Mouse (Mus musculus) thymus, adult 2 months (tissue): Measurements from ENCODE around the gene Oaz2. TPM values are rescaled to one million over a fixed set of nuclear protein-coding genes. Genes with fewer than 3 reads are reported as not detected.

ENCODE experiments used
- DNase-seq: peaks from one replicate; pipeline ENCODE4 v3.0.0; 2021
- H3K27ac ChIP-seq: fragments of 200-500 bp; 2 replicates; pipeline ENCODE4 v1.5.1; 2012; ENCODE audit warnings: low read length, control low read depth; ENCODE audit not compliant: control insufficient read depth, insufficient read depth
- H3K27me3 ChIP-seq: fragments of 200-500 bp; 2 replicates; pipeline ENCODE4 v1.6.1; 2012; ENCODE audit warnings: mild to moderate bottlenecking, low read length, moderate library complexity, mixed read lengths; ENCODE audit not compliant: control insufficient read depth, insufficient read depth
- H3K36me3 ChIP-seq: fragments of 200-500 bp; 2 replicates; pipeline ENCODE4 v1.6.1; 2012; ENCODE audit warnings: mild to moderate bottlenecking, low read length, moderate library complexity; ENCODE audit not compliant: control insufficient read depth, insufficient read depth
- H3K4me1 ChIP-seq: fragments of 200-500 bp; replicated peaks from 2 replicates; pipeline ENCODE4 v1.6.1; 2012; ENCODE audit warnings: low read length; ENCODE audit not compliant: control insufficient read depth, insufficient read depth
- H3K4me3 ChIP-seq: fragments of 200-500 bp; 2 replicates; pipeline ENCODE4 v1.5.1; 2012; ENCODE audit warnings: mild to moderate bottlenecking, low read length, control low read depth, moderate library complexity; ENCODE audit not compliant: control insufficient read depth, insufficient read depth
- CTCF ChIP-seq: fragments of 200-500 bp; IDR thresholded peaks from 2 replicates; pipeline ENCODE4 v1.5.1; 2012; ENCODE audit warnings: mild to moderate bottlenecking, control low read depth, low read length, moderate library complexity, borderline replicate concordance; ENCODE audit not compliant: control insufficient read depth, poor library complexity, insufficient read depth; ENCODE audit errors: extremely low read depth
- POLR2A ChIP-seq: fragments of 200-500 bp; IDR thresholded peaks from 2 replicates; pipeline ENCODE4 v1.6.1; 2012; ENCODE audit warnings: mild to moderate bottlenecking, low read length, control low read depth, moderate library complexity; ENCODE audit not compliant: control insufficient read depth, poor library complexity, insufficient read depth; ENCODE audit errors: extremely low read depth
- WGBS: fragments of 180-500 bp; shearing (Covaris S2); methylation state at CpG from one replicate; pipeline ENCODE4 v1.1.7; 2018; 5-methylcytosine and 5-hydroxymethylcytosine counted together
- polyA plus RNA-seq: library from polyadenylated mRNA; depleted of rRNA; stranded (reverse); fragments of >200 nt; gene quantifications from 2 replicates; pipeline ENCODE4 v1.2.3, GENCODE M21; 2012

Gene Oaz2
- polyA plus RNA-seq, 1 experiment = 68.1 TPM

DNA sequence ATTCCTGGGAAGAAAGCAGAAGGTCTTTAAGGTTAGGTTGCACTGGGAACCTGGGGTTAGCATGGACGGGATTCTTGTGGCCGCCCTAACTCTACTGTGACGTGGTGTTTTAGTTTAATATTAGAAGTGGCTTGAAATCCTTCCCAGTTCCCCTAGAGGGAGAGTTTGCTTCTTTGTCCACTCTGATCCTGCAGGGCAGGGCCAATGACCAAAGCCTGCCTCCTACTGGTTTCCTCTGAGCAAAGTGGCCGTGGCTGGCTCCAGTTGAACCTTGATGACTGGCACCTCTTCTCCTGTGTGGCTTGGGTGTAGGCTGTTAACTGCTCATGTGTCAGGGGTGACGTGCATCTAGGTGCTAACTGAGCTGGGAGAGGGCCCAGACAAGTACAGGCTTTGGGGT lies 6.8 kb upstream of the Oaz2 start:
- Histone ChIP-seq H3K36me3 (no peaks in the 10 kb centered on the region), H3K4me1 (no peaks in the 10 kb centered on the region)
- TF ChIP-seq POLR2A (no peak), CTCF (no peak)

DNA sequence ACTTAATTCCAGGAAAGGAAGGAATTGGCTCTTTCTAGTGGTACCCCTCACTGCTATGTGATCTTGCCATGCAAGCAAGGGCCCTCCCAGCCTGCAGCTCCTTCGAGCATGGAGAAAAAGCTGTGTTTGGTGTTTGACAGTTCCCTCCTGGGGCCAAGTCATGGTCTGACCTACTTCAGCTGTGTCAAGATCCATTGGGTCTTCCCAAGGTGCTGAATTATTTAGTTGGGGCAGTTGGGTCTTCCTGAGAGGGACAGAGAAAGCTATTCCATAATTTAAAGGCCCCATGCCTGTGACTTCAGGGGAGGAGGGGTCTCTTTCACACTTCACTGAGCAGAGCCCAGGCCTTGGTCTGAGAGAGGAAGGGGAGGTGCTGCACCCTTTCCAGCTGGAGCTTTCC lies 6.3 kb upstream of the Oaz2 start:
- Histone ChIP-seq H3K36me3 (no peaks in the 10 kb centered on the region), H3K4me3 (no peak overlapping the region), H3K4me1 (no peaks in the 10 kb centered on the region), H3K27ac (no peak overlapping the region), H3K27me3 (no peaks in the 10 kb centered on the region)
- no peak for TF ChIP-seq POLR2A
- no peak for TF ChIP-seq CTCF
- 92% methylated on average over 1 of the region's 1 CpGs for WGBS
- no peak for DNase-seq

More for the DNA sequence above, 6.8 kb upstream of the Oaz2 start:
- H3K27me3 ChIP-seq = no peaks in the 10 kb centered on the region
- DNase-seq = no peak
- WGBS = 88% methylated on average over 5 of the region's 5 CpGs
- no peak overlapping the region for H3K4me3 ChIP-seq
- no peak overlapping the region for H3K27ac ChIP-seq

DNA sequence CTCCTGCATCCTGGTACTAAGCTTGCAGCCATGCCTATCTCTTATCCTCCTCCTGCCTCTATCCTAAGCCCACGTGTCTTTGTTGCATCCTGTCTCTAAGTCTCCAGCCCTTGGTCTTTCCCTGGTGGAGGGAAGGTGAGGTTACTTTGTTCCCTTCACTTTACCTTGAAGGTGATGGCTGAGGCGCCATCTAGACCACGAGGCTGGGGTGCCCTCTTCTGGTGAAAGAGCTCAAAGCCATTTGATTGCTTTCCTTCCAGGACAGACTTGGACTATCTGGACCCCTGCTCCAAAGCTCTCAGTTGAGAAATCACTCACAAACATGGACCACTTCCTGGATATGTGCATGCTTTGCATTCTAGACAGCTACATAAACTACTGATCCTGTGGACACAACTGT lies 3.6 kb upstream of the Oaz2 start:
- Histone ChIP-seq H3K27me3 (no peaks in the 10 kb centered on the region), H3K4me1 (no peaks in the 10 kb centered on the region), H3K4me3 (no peak overlapping the region), H3K27ac (no peak overlapping the region), H3K36me3 (no peaks in the 10 kb centered on the region)
- peak; percentile 71 for DNase-seq
- WGBS = 5% methylated on average over 3 of the region's 3 CpGs
- TF ChIP-seq POLR2A (no peak), CTCF (peak; percentile 30; the same call in 1 of the 2 replicates)

DNA sequence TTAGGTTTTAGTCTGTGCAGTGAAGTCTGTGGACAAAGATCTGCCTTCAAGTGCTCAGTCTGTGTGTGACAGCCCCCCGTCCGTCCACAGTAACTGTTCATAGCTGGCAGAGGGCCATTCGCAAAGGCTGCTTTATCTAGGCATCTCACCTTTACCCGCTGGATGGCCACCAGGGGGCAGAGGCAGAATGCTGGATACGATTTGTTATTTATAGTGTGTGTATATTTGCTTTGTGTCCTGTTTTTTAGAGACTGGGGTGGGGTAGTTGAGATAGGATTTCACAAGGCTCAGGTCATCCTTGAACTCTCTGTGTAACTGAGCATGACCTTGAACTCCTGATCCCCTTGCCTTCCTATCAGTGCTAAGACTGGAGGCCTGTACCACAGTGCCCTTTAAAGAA lies 1.8 kb upstream of the Oaz2 start:
- no peaks in the 10 kb centered on the region for H3K27me3 ChIP-seq
- 18% methylated on average over 5 of the region's 5 CpGs for WGBS
- H3K4me3 ChIP-seq = no peak overlapping the region
- TF ChIP-seq POLR2A (no peak), CTCF (peak; percentile 61; the same call in 1 of the 2 replicates)
- H3K36me3 ChIP-seq = no peaks in the 10 kb centered on the region
- H3K27ac ChIP-seq = no peak overlapping the region
- H3K4me1 ChIP-seq = no peaks in the 10 kb centered on the region
- peak; percentile 65 for DNase-seq

DNA sequence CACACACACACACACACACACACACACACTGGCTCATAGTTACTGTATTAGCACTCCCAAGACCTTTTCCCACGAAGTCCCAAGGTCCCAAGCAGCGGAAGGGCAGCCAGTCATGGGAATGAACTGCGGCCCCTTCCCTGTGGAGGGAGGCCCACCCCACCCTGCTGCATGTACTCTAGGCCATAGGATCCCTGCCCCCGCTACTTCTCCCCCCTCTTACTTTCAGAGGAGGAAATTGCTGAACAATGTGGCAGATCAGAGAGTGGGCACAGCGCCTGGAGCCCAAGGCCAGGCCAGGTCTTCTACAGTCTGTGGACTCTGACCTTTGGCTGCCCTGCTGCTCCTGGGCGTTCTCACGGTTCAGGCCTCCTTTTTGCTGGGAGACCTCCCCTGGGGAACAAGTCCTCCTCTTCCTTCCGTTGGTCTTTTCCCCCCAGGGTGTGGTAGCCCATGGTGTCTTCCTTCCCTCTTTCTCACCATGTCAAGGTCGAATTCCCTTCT lies 3.7 kb downstream of the Oaz2 start:
- H3K27me3 ChIP-seq = no peaks in the 10 kb centered on the region
- H3K4me1 ChIP-seq = peaks cover 6% of the 10 kb centered on the region
- H3K36me3 ChIP-seq = no peaks in the 10 kb centered on the region
- no peak overlapping the region for H3K27ac ChIP-seq
- TF ChIP-seq POLR2A (no peak), CTCF (no peak)
- WGBS = 42% methylated on average over 9 of the region's 9 CpGs
- H3K4me3 ChIP-seq = no peak overlapping the region
- DNase-seq = no peak

DNA sequence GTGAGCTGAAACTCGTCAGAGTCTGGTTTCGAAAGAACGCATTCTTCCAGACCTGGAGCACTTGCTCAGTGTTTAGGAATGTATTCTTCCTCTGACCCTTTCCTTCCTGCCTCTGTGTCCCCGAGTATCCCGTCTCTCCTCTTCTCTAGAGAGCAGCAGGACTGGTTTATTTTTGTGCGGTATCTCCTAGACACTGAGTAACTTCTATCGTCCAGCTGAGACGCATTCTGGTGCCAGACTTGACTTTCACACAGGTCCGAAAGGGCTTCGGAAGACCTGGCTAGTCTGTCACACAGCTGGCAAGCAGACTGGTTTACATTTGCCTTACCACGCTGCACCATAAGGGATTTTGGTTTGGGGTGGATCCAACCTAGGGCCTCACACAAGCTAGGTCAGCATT lies 5.2 kb downstream of the Oaz2 start:
- TF ChIP-seq POLR2A (no peak), CTCF (no peak)
- Histone ChIP-seq H3K4me1 (peaks cover 11% of the 10 kb centered on the region), H3K4me3 (no peak overlapping the region), H3K36me3 (no peaks in the 10 kb centered on the region), H3K27me3 (no peaks in the 10 kb centered on the region), H3K27ac (no peak overlapping the region)
- DNase-seq = no peak
- WGBS = 91% methylated on average over 11 of the region's 11 CpGs
